Comparison of ENCODE assay signal across 8 mouse cellular contexts in genomic region chr14:26667991-26668370, GRCm38 (mm10). TPM values are rescaled to one million over a fixed set of nuclear protein-coding genes. Genes with fewer than 3 reads are reported as not detected.
DNase-seq lines count a peak whose midpoint lies in the region; ATAC-seq and TF ChIP-seq lines count a peak whose summit lies in the region.

No protein-coding gene starts in this region.

- H3K9ac ChIP-seq in heart, embryonic 15.5 days: peak overlapping the region; percentile 85
- H3K9ac ChIP-seq in ES-E14 (ENCODE audit: insufficient read depth, low read depth, low read length, poor library complexity, severe bottlenecking): peak overlapping the region; percentile 92
- peak overlapping the region; percentile 85 for H3K9ac ChIP-seq in forebrain, embryonic 16.5 days (replicated peaks; ENCODE audit: low read depth, low read length)

- WGBS in heart, embryonic 15.5 days: 11% methylated on average over 6 of the region's 6 CpGs
- 25% methylated on average over 6 of the region's 6 CpGs for WGBS in forebrain, embryonic 16.5 days
- 25% methylated on average over 6 of the region's 6 CpGs for WGBS in macrophage (ENCODE audit: missing documents)

- no peaks in the 10 kb centered on the region for H3K27me3 ChIP-seq in heart, embryonic 15.5 days
- no peaks in the 10 kb centered on the region; the same call in 1 of the 2 replicates for H3K27me3 ChIP-seq in forebrain, embryonic 16.5 days (replicated peaks; ENCODE audit: control insufficient read depth, insufficient read depth, low read length)

- in situ Hi-C loops in ES-E14 (cut with MboI; ENCODE audit: low sequenced_read_pairs in 2 of 2, unreplicated experiment in 2 of 2): no loop called here

- H3K36me3 ChIP-seq in heart, embryonic 15.5 days: peaks cover 19% of the 10 kb centered on the region
- H3K36me3 ChIP-seq in ES-E14 (ENCODE audit: control insufficient read depth, insufficient read depth, low read length, poor library complexity, severe bottlenecking) (peaks cover 8% of the 10 kb centered on the region), macrophage (ENCODE audit: inconsistent target) (peaks cover 11% of the 10 kb centered on the region; the same call in 1 of the 2 replicates)
- no peaks in the 10 kb centered on the region; the same call in 1 of the 2 replicates for H3K36me3 ChIP-seq in forebrain, embryonic 16.5 days (ENCODE audit: control insufficient read depth, insufficient read depth)

- ATAC-seq in heart, embryonic 15.5 days (replicated peaks; ENCODE audit: insufficient number of reproducible peaks, insufficient read depth, low FRiP score, low read depth): no peak
- no peak for ATAC-seq in forebrain, embryonic 16.5 days

- H3K27ac ChIP-seq in heart, embryonic 15.5 days: no peak overlapping the region
- no peak overlapping the region for H3K27ac ChIP-seq in ES-E14 (ENCODE audit: insufficient read depth, low read depth, low read length, poor library complexity, severe bottlenecking)
- H3K27ac ChIP-seq in forebrain, embryonic 16.5 days (ENCODE audit: low read length): no peak overlapping the region; the same call in 1 of the 2 replicates
- H3K27ac ChIP-seq in macrophage: peak overlapping the region; percentile 31

- H3K4me2 ChIP-seq in heart, embryonic 15.5 days: peak overlapping the region; percentile 87
- peak overlapping the region; percentile 90 for H3K4me2 ChIP-seq in forebrain, embryonic 16.5 days (ENCODE audit: low read length)

- no peak for DNase-seq in heart, adult 9 months (ENCODE audit: low spot score in 2 of 2)
- DNase-seq in ES-E14 (ENCODE audit: low read depth, low spot score): no peak
- no peak for DNase-seq in cerebellum, postnatal 36 days
- no peak for DNase-seq in left cerebral cortex, adult 18-20 months (ENCODE audit: low spot score in 2 of 2)
- DNase-seq in gastrocnemius, adult 18-20 months (ENCODE audit: low spot score): no peak

- peaks cover 49% of the 10 kb centered on the region for H3K79me2 ChIP-seq in macrophage (ENCODE audit: inconsistent target)

- H3K4me1 ChIP-seq in heart, embryonic 15.5 days (replicated peaks): peaks cover 19% of the 10 kb centered on the region
- H3K4me1 ChIP-seq in ES-E14 (ENCODE audit: control insufficient read depth in 2 of 2, insufficient read depth in 2 of 2, low read length in 2 of 2, poor library complexity in 1 of 2): 0 out of 4 replicates have a peak, but pooled peaks cover 0 to 4% of the 10 kb centered on the region in 2 experiments
- peaks cover 21% of the 10 kb centered on the region for H3K4me1 ChIP-seq in forebrain, embryonic 16.5 days (replicated peaks; ENCODE audit: control insufficient read depth, insufficient read depth, low read length)

- peak overlapping the region; percentile 94 for H3K4me3 ChIP-seq in heart, embryonic 15.5 days
- H3K4me3 ChIP-seq in ES-E14 (ENCODE audit: insufficient read depth in 1 of 2, low read depth in 1 of 2, low read length in 2 of 2, poor library complexity in 1 of 2, severe bottlenecking in 1 of 2) (peak overlapping the region; percentile 90 to 99), macrophage (ENCODE audit: inconsistent target) (peak overlapping the region; percentile 87)
- H3K4me3 ChIP-seq in forebrain, embryonic 16.5 days (replicated peaks; ENCODE audit: low read length): peak overlapping the region; percentile 97

- no peaks in the 10 kb centered on the region for H3K9me3 ChIP-seq in heart, embryonic 15.5 days (replicated peaks)
- H3K9me3 ChIP-seq in ES-E14 (ENCODE audit: control insufficient read depth, insufficient read depth, low read depth, low read length): no peaks in the 10 kb centered on the region
- no peaks in the 10 kb centered on the region for H3K9me3 ChIP-seq in forebrain, embryonic 16.5 days (ENCODE audit: control insufficient read depth, low read length)

TF ChIP-seq in ES-E14, 5 proteins besides CTCF, POLR2A, EP300 and RAD21:
- TF ChIP-seq HCFC1 (IDR thresholded peaks at IDR 0.05; ENCODE audit: borderline replicate concordance, insufficient read depth, low read length) (no peak), ZNF384 (IDR thresholded peaks at IDR 0.05; ENCODE audit: low read depth, low read length) (no peak), ZC3H11A (IDR thresholded peaks at IDR 0.05; ENCODE audit: borderline replicate concordance, low read depth, low read length) (no peak), CHD2 (IDR thresholded peaks at IDR 0.05; ENCODE audit: low read depth, low read length) (no peak), MAFK (IDR thresholded peaks at IDR 0.05; ENCODE audit: insufficient read depth, low read depth, low read length) (no peak)

RNA-seq across cellular contexts. Expression of gene Pde12, which starts 1.7 kb away (rescaled TPM):
- 7.1 and 8.0 TPM in 2 replicates for polyA plus RNA-seq in heart, embryonic 15.5 days (2015; fragmentation: Nextera tagmentation; extraction: Ambion mirVana)
- 9.8 and 12.0 TPM in 2 replicates for total RNA-seq in ES-E14 (2012; rRNA removed)
- polyA plus RNA-seq in forebrain, embryonic 16.5 days (2015; fragmentation: Nextera tagmentation; extraction: Ambion mirVana): 12.7 TPM in 2 replicates
- 10 to 100 TPM in 3 of 26 experiments, 1 to 10 TPM in 23; 2.9 to 13.0 (median 6.6) TPM for total RNA-seq in macrophage (2018; cell fraction: chromatin; rRNA removed)
- total RNA-seq in macrophage (2018; cell fraction: cytosol; rRNA removed): 10 to 100 TPM in 1 of 26 experiments, 1 to 10 TPM in 25; 5.3 to 11.4 (median 6.1) TPM
- total RNA-seq in macrophage (2018; cell fraction: nucleus; rRNA removed): 10 to 100 TPM in 5 of 26 experiments, 1 to 10 TPM in 21; 2.8 to 13.6 (median 7.6) TPM
- polyA plus RNA-seq in macrophage (2018): 5.0 to 8.4 TPM (median 6.4 TPM) in 3 replicates
- 1 to 10 TPM; 9.1 to 9.3 TPM for total RNA-seq in left cerebral cortex, adult 18-20 months (2021)
- 1 to 10 TPM; 4.0 to 4.3 TPM for total RNA-seq in gastrocnemius, adult 18-20 months (2021)

RNA-seq across cellular contexts. Expression of gene Dnah12, which starts 25.1 kb away (rescaled TPM):
- 0.09 TPM in 2 replicates for polyA plus RNA-seq in heart, embryonic 15.5 days (2015; fragmentation: Nextera tagmentation; extraction: Ambion mirVana)
- total RNA-seq in ES-E14 (2012; rRNA removed): 0.11 and 0.13 TPM in 2 replicates
- polyA plus RNA-seq in forebrain, embryonic 16.5 days (2015; fragmentation: Nextera tagmentation; extraction: Ambion mirVana): 0.04 and 0.11 TPM in 2 replicates
- 1 to 10 TPM in 3 of 26 experiments, under 1 TPM in 22, not detected in 1; 0.16 to 1.9 (median 0.45) TPM for total RNA-seq in macrophage (2018; cell fraction: chromatin; rRNA removed)
- total RNA-seq in macrophage (2018; cell fraction: cytosol; rRNA removed): under 1 TPM in 24 of 26 experiments, not detected in 2; under 0.01 to 0.19 (median 0.07) TPM
- total RNA-seq in macrophage (2018; cell fraction: nucleus; rRNA removed): 1 to 10 TPM in 3 of 26 experiments, under 1 TPM in 21, not detected in 2; 0.05 to 1.8 (median 0.52) TPM
- polyA plus RNA-seq in macrophage (2018): 0.20 TPM in 1 of 3 replicates, not detected in the others
- total RNA-seq in left cerebral cortex, adult 18-20 months (2021): under 1 TPM; 0.21 to 0.26 TPM
- total RNA-seq in gastrocnemius, adult 18-20 months (2021): under 1 TPM in 1 of 2 experiments, not detected in 1; 0.02 TPM

RNA-seq across cellular contexts. Expression of gene Arf4, which starts 30.1 kb away (rescaled TPM):
- polyA plus RNA-seq in heart, embryonic 15.5 days (2015; fragmentation: Nextera tagmentation; extraction: Ambion mirVana): 391 and 431 TPM in 2 replicates
- 51.1 and 80.5 TPM in 2 replicates for total RNA-seq in ES-E14 (2012; rRNA removed)
- 643 and 695 TPM in 2 replicates for polyA plus RNA-seq in forebrain, embryonic 16.5 days (2015; fragmentation: Nextera tagmentation; extraction: Ambion mirVana)
- 100 to 1,000 TPM in 25 of 26 experiments, 10 to 100 TPM in 1; 88.1 to 393 (median 178) TPM for total RNA-seq in macrophage (2018; cell fraction: chromatin; rRNA removed)
- total RNA-seq in macrophage (2018; cell fraction: cytosol; rRNA removed): 100 to 1,000 TPM; 173 to 318 (median 215) TPM
- total RNA-seq in macrophage (2018; cell fraction: nucleus; rRNA removed): 100 to 1,000 TPM; 110 to 274 (median 211) TPM
- 146 to 281 TPM (median 200 TPM) in 3 replicates for polyA plus RNA-seq in macrophage (2018)
- total RNA-seq in left cerebral cortex, adult 18-20 months (2021): 100 to 1,000 TPM; 105 to 110 TPM
- total RNA-seq in gastrocnemius, adult 18-20 months (2021): 10 to 100 TPM; 26.2 to 37.1 TPM
